Mouse (Mus musculus): ENCODE measurements around the gene Gm20431. TPM values are rescaled to one million over a fixed set of nuclear protein-coding genes. Genes with fewer than 3 reads are reported as not detected.

The Gm20431 gene
- total RNA-seq, 1 experiment = 21.9 TPM

GRCm38 (mm10) chr2:167565312-167565656 lies 96.0 kb downstream of the Gm20431 start:
- Histone ChIP-seq H3K27ac (ENCODE audit: insufficient read depth, low read depth, low read length, poor library complexity, severe bottlenecking) (no peak overlapping the region), H3K4me3 (ENCODE audit: insufficient read depth in 1 of 2, low read depth in 1 of 2, low read length in 2 of 2, poor library complexity in 1 of 2, severe bottlenecking in 1 of 2) (no peak overlapping the region), H3K36me3 (ENCODE audit: control insufficient read depth, insufficient read depth, low read length, poor library complexity, severe bottlenecking) (no peaks in the 10 kb centered on the region), H3K9me3 (ENCODE audit: control insufficient read depth, insufficient read depth, low read depth, low read length) (no peaks in the 10 kb centered on the region), H3K9ac (ENCODE audit: insufficient read depth, low read depth, low read length, poor library complexity, severe bottlenecking) (no peak overlapping the region), H3K4me1 (ENCODE audit: control insufficient read depth in 2 of 2, insufficient read depth in 2 of 2, low read length in 2 of 2, poor library complexity in 1 of 2) (peaks cover 0 to 6% of the 10 kb centered on the region in 2 experiments; a peak in 1 of 4 replicates)
- TF ChIP-seq CHD2 (IDR thresholded peaks at IDR 0.05; ENCODE audit: low read depth, low read length) (no peak), MAFK (IDR thresholded peaks at IDR 0.05; ENCODE audit: insufficient read depth, low read depth, low read length) (no peak), ZC3H11A (IDR thresholded peaks at IDR 0.05; ENCODE audit: borderline replicate concordance, low read depth, low read length) (no peak), ZNF384 (IDR thresholded peaks at IDR 0.05; ENCODE audit: low read depth, low read length) (no peak), HCFC1 (IDR thresholded peaks at IDR 0.05; ENCODE audit: borderline replicate concordance, insufficient read depth, low read length) (no peak)
- no peak for DNase-seq (ENCODE audit: low read depth, low spot score)
- in situ Hi-C loops (cut with MboI; ENCODE audit: low sequenced_read_pairs in 2 of 2, unreplicated experiment in 2 of 2) = no loop called here

GRCm38 (mm10) chr2:167564551-167565311 lies 96.6 kb downstream of the Gm20431 start:
- TF ChIP-seq ZNF384 (IDR thresholded peaks at IDR 0.05; ENCODE audit: low read depth, low read length) = no peak
- TF ChIP-seq ZC3H11A (IDR thresholded peaks at IDR 0.05; ENCODE audit: borderline replicate concordance, low read depth, low read length) = no peak
- TF ChIP-seq HCFC1 (IDR thresholded peaks at IDR 0.05; ENCODE audit: borderline replicate concordance, insufficient read depth, low read length) = no peak
- TF ChIP-seq MAFK (IDR thresholded peaks at IDR 0.05; ENCODE audit: insufficient read depth, low read depth, low read length) = no peak
- TF ChIP-seq CHD2 (IDR thresholded peaks at IDR 0.05; ENCODE audit: low read depth, low read length) = no peak
- in situ Hi-C loops (cut with MboI; ENCODE audit: low sequenced_read_pairs in 2 of 2, unreplicated experiment in 2 of 2) = no loop called here
- Histone ChIP-seq H3K4me1 (ENCODE audit: control insufficient read depth in 2 of 2, insufficient read depth in 2 of 2, low read length in 2 of 2, poor library complexity in 1 of 2) (peaks cover 0 to 12% of the 10 kb centered on the region in 2 experiments; a peak in 2 of 4 replicates), H3K9me3 (ENCODE audit: control insufficient read depth, insufficient read depth, low read depth, low read length) (no peaks in the 10 kb centered on the region), H3K9ac (ENCODE audit: insufficient read depth, low read depth, low read length, poor library complexity, severe bottlenecking) (no peak overlapping the region), H3K27ac (ENCODE audit: insufficient read depth, low read depth, low read length, poor library complexity, severe bottlenecking) (no peak overlapping the region), H3K4me3 (ENCODE audit: insufficient read depth in 1 of 2, low read depth in 1 of 2, low read length in 2 of 2, poor library complexity in 1 of 2, severe bottlenecking in 1 of 2) (no peak overlapping the region), H3K36me3 (ENCODE audit: control insufficient read depth, insufficient read depth, low read length, poor library complexity, severe bottlenecking) (no peaks in the 10 kb centered on the region)
- DNase-seq (ENCODE audit: low read depth, low spot score) = no peak

DNA sequence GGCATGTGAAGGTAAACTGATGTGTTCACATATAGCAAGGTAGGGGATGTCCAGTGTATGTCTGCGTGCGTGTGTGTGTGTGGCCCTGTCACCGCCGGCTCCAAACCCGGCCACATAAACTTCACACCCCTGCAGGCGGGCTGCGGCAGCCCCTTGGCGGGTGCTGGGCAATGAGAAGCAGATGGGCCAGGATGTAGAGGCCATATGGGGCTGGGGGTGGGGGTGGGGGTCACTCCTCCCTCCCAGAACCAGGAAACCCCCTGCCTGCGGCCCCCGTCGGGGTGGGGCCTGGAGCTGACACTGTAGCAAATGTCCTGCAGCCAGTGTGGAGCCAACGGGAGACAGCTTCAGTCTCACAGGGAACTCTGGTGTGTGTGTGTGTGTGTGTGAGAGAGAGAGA lies 97.6 kb downstream of the Gm20431 start:
- in situ Hi-C loops (cut with MboI; ENCODE audit: low sequenced_read_pairs in 2 of 2, unreplicated experiment in 2 of 2) = no loop called here

DNA sequence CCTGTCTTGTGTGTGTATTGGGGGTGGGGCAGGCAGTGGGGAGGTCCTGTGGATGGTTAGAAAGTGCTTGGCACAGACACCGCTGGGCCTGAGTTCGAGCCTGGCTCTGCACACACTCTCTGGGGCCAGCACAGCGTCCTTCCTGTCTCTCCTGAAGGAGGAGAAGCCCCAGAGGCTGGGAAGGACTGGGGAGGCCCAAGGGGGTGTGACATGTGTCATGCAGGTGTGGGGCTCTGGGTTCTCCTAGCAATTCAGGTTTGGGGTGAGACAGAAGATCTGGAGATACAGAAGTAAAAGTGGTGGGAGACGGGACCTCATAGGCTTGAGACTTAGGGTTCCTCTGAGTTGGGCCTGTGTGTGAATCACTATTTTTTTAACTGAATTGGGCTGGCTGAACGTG lies 98.3 kb downstream of the Gm20431 start:
- H3K9me3 ChIP-seq (ENCODE audit: control insufficient read depth, insufficient read depth, low read depth, low read length) = no peaks in the 10 kb centered on the region
- no peak overlapping the region for H3K9ac ChIP-seq (ENCODE audit: insufficient read depth, low read depth, low read length, poor library complexity, severe bottlenecking)
- no peak for TF ChIP-seq ZC3H11A (IDR thresholded peaks at IDR 0.05; ENCODE audit: borderline replicate concordance, low read depth, low read length)
- no peak for TF ChIP-seq HCFC1 (IDR thresholded peaks at IDR 0.05; ENCODE audit: borderline replicate concordance, insufficient read depth, low read length)
- TF ChIP-seq MAFK (IDR thresholded peaks at IDR 0.05; ENCODE audit: insufficient read depth, low read depth, low read length) = no peak
- TF ChIP-seq ZNF384 (IDR thresholded peaks at IDR 0.05; ENCODE audit: low read depth, low read length) = no peak
- no peak for TF ChIP-seq CHD2 (IDR thresholded peaks at IDR 0.05; ENCODE audit: low read depth, low read length)
- no peak overlapping the region for H3K27ac ChIP-seq (ENCODE audit: insufficient read depth, low read depth, low read length, poor library complexity, severe bottlenecking)
- H3K36me3 ChIP-seq (ENCODE audit: control insufficient read depth, insufficient read depth, low read length, poor library complexity, severe bottlenecking) = no peaks in the 10 kb centered on the region
- no peak overlapping the region for H3K4me3 ChIP-seq (ENCODE audit: insufficient read depth in 1 of 2, low read depth in 1 of 2, low read length in 2 of 2, poor library complexity in 1 of 2, severe bottlenecking in 1 of 2)
- in situ Hi-C loops (cut with MboI; ENCODE audit: low sequenced_read_pairs in 2 of 2, unreplicated experiment in 2 of 2) = no loop called here
- peaks cover 0 to 18% of the 10 kb centered on the region in 2 experiments; a peak in 3 of 4 replicates for H3K4me1 ChIP-seq (ENCODE audit: control insufficient read depth in 2 of 2, insufficient read depth in 2 of 2, low read length in 2 of 2, poor library complexity in 1 of 2)
- no peak for DNase-seq (ENCODE audit: low read depth, low spot score)

More for the DNA sequence above, 97.6 kb downstream of the Gm20431 start:
- TF ChIP-seq HCFC1 (IDR thresholded peaks at IDR 0.05; ENCODE audit: borderline replicate concordance, insufficient read depth, low read length) (no peak), MAFK (IDR thresholded peaks at IDR 0.05; ENCODE audit: insufficient read depth, low read depth, low read length) (no peak), CHD2 (IDR thresholded peaks at IDR 0.05; ENCODE audit: low read depth, low read length) (no peak), ZC3H11A (IDR thresholded peaks at IDR 0.05; ENCODE audit: borderline replicate concordance, low read depth, low read length) (no peak), ZNF384 (IDR thresholded peaks at IDR 0.05; ENCODE audit: low read depth, low read length) (no peak)
- Histone ChIP-seq H3K36me3 (ENCODE audit: control insufficient read depth, insufficient read depth, low read length, poor library complexity, severe bottlenecking) (no peaks in the 10 kb centered on the region), H3K4me3 (ENCODE audit: insufficient read depth in 1 of 2, low read depth in 1 of 2, low read length in 2 of 2, poor library complexity in 1 of 2, severe bottlenecking in 1 of 2) (no peak overlapping the region; a peak in 1 of 4 replicates), H3K9me3 (ENCODE audit: control insufficient read depth, insufficient read depth, low read depth, low read length) (no peaks in the 10 kb centered on the region), H3K27ac (ENCODE audit: insufficient read depth, low read depth, low read length, poor library complexity, severe bottlenecking) (no peak overlapping the region), H3K4me1 (ENCODE audit: control insufficient read depth in 2 of 2, insufficient read depth in 2 of 2, low read length in 2 of 2, poor library complexity in 1 of 2) (peaks cover 0 to 13% of the 10 kb centered on the region in 2 experiments; a peak in 2 of 4 replicates), H3K9ac (ENCODE audit: insufficient read depth, low read depth, low read length, poor library complexity, severe bottlenecking) (no peak overlapping the region)
- no peak for DNase-seq (ENCODE audit: low read depth, low spot score)

All from ES-E14 (cell line).